Mouse (Mus musculus): Measurements from ENCODE around the gene Scgb2b27. TPM values are rescaled to one million over a fixed set of nuclear protein-coding genes. Genes with fewer than 3 reads are reported as not detected.

The Scgb2b27 gene
- polyA plus RNA-seq (2012; rRNA removed): not detected in 2 replicates

GRCm38 (mm10) chr7:34013842-34014241 lies at the start of gene Scgb2b27:
TSS of gene Scgb2b27 (minus strand) at chr7:34013942.

GRCm38 (mm10) chr7:34021183-34021582 lies 7.4 kb upstream of the Scgb2b27 start, which contains the start of gene Scgb1b27:
TSS of gene Scgb1b27 (plus strand) at chr7:34021483.

Other genes starting within 250 kb of the Scgb2b27 start
- not detected in 2 replicates for gene Scgb2b26, start 68.9 kb downstream of the Scgb2b27 start, polyA plus RNA-seq (2012; rRNA removed)
- gene Scgb1b27, start 7.5 kb upstream of the Scgb2b27 start, polyA plus RNA-seq (2012; rRNA removed): not detected in 2 replicates
- not detected in 2 replicates for gene Scgb1b30, start 81.5 kb upstream of the Scgb2b27 start, polyA plus RNA-seq (2012; rRNA removed)
- gene Wtip, start 119.3 kb upstream of the Scgb2b27 start, polyA plus RNA-seq (2012; rRNA removed): 40.2 and 44.6 TPM in 2 replicates
- 147 and 150 TPM in 2 replicates for gene Uba2, start 155.7 kb upstream of the Scgb2b27 start, polyA plus RNA-seq (2012; rRNA removed)
- 49.2 and 52.1 TPM in 2 replicates for gene Pdcd2l, start 182.7 kb upstream of the Scgb2b27 start, polyA plus RNA-seq (2012; rRNA removed)
- 222 and 247 TPM in 2 replicates for gene Gpi1, start 216.4 kb upstream of the Scgb2b27 start, polyA plus RNA-seq (2012; rRNA removed)
- gene Gm6096, start 237.1 kb upstream of the Scgb2b27 start, polyA plus RNA-seq (2012; rRNA removed): not detected in 2 replicates